Mouse (Mus musculus) cerebellum, adult 2 months (tissue): ENCODE results near the gene Atg13.

Experiments
- CTCF ChIP-seq: fragments of 200-500 bp; IDR thresholded peaks from 2 replicates; pipeline ENCODE4 v1.5.1; 2011; ENCODE audit warnings: low read depth, mild to moderate bottlenecking, control low read depth, low read length, moderate library complexity, borderline replicate concordance; ENCODE audit not compliant: insufficient read depth
- POLR2A ChIP-seq: fragments of 200-500 bp; IDR thresholded peaks from 2 replicates; pipeline ENCODE4 v1.6.1; 2011; ENCODE audit warnings: low read length, control low read depth, borderline replicate concordance; ENCODE audit not compliant: insufficient read depth

- TF ChIP-seq CTCF = no peak
- no peak for TF ChIP-seq POLR2A
These were observed 49.4 kb downstream of the Atg13 start for GRCm38 (mm10) chr2:91660981-91661380.
